Mouse (Mus musculus): ENCODE data around the gene Alg12. TPM values are rescaled to one million over a fixed set of nuclear protein-coding genes. Genes with fewer than 3 reads are reported as not detected.
A peak's percentile ranks its signal among the peaks of the same experiment; 100 is the strongest.

Gene Alg12
- total RNA-seq (2021) = 13.7 and 16.3 TPM in 2 replicates
- long read RNA-seq, transcript Alg12-204 (10 exons, 2,130 nt) = major isoform, 11 of 21 reads
- long read RNA-seq, partial matches to known transcripts = 6 of 21 reads
- long read RNA-seq, other reads (novel, unspliced or antisense) = 3 of 21 reads

- DNase-seq = peak; percentile 99
These were observed at the start of gene Alg12, which contains the start of gene Creld2 for GRCm38 (mm10) chr15:88819026-88819905. Gene Alg12, minus strand, starts transcription at chr15:88819318. Gene Creld2, plus strand, starts transcription at chr15:88819646.

- DNase-seq = no peak
These were observed 49.1 kb upstream of the Alg12 start for GRCm38 (mm10) chr15:88868024-88868742.

GRCm38 (mm10) chr15:88867368-88868023, 48.4 kb upstream of the Alg12 start:
- DNase-seq = peak; percentile 40

GRCm38 (mm10) chr15:88866934-88867356, 47.8 kb upstream of the Alg12 start:
- no peak for DNase-seq

- no peak for DNase-seq
These were observed 47.0 kb upstream of the Alg12 start for GRCm38 (mm10) chr15:88865888-88866695.

DNA sequence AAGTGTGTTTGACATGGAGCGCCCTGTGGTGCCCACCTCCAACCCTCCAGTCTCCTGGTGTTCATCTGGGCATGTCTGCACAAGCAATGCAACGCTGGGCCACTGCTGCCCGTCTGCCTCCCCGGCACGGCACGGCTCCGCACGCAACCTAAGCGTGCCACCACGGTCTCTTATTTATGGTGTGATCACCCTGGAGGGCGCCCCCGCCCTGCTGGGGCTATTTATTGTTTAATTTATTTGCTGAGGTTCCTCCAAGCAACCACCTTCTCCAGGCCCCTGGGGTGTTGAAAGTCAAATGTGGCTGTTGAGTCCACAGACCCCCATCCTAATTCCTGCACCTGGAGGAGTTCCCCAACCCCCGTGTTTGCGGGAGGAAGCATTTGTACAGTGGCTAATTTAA, 45.9 kb upstream of the Alg12 start:
- DNase-seq = no peak

DNA sequence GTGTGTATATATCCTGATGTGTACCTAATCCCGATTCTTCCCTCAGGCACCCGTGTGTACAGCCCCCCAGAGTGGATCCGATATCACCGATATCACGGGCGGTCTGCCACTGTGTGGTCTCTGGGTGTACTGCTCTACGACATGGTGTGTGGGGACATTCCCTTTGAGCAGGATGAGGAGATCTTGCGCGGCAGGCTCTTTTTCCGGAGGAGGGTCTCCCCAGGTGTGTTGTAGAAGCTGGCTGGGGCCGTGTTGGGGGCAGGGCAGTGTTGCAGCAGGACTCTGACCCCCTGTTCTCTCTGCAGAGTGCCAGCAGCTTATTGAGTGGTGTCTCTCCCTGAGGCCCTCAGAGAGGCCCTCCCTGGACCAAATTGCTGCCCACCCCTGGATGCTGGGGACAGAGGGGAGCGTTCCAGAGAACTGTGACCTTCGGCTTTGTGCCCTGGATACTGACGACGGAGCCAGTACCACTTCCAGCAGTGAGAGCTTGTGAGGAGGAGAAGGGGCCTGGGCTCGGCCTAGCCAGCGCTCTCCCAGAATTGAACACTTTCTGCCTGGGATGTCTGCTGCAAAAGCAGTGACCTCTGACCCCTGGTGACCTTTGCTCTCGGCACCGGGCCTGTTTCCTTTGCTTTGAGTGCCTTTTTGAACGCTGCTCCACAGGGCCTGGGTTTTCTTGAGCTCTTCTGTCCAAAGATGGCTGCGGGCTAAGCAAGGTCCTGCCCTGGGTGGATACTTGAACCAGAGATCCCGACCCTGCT, 45.3 kb upstream of the Alg12 start:
- DNase-seq = peak; percentile 35

DNA sequence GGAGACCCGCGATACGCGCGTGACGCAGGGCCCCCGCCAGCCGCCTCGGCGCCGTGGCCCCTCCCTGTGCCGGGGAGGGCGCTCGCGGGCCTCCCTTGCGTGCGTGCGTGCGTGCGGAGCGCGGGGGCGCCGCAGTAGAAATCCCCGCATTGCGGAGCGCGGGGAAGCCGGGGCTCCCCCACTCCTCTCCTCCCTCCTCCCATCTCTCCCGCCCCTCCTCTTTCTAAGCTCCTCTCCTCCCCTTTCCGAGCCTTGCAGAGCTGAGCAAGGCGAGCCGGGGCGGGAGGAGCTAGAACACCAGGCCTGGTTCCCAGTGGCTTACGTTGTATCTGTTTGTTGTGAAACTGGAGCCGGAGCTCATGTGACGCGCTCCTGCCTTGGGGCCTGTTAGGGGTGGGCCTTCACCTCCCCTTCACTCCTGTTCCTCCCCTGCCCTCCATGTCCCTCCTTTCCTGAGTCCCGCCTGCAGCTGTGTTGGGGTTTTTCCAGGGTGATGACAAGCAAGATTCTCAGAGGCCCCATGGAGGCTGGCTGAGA, 44.6 kb upstream of the Alg12 start:
- DNase-seq = peak; percentile 85

GRCm38 (mm10) chr15:88862881-88863694, 44.0 kb upstream of the Alg12 start:
- DNase-seq = peak; percentile 58

DNA sequence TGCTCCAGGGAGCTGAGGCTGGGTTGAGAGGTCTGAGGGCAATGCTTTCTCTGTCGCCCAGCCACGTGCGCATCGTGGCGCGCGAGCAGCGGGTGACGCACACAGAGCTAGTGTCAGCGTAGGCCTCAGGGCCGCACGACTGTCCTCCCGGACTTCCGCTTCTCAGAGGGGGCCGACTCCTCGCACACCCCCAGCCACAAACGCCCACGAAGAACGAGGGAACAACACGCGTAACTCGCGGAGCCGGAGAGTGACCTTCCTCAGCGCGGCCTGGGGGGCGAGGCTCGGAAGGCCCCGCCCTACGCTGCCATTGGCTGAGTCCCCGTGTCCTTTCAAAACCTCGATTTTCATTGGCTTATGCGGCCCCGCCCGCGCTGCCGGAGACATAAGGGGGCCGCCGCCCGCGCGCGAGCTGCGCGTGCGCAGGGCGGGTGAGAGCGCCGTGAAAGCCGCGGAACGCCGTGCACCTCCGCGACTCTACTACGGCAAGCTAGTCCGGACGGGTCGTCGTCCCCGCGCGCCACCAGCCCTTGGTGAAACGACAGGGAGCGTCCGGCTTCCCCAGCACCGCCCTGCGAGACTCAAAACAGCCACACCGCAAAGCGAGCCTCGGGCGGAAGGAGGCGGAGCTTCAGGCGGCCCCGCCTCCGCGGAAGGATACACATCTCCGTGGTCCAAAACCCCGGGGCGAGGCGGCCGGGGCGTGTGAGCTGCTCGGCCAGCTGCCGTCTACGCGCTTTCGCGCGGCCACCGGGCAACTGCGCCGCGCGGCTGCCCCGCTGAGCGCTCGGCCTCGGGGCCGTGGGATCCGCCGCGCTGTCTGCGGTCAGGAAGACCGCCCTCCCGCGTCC, 42.9 kb upstream of the Alg12 start, which contains the start of gene Pim3:
Gene Pim3 (plus strand): TSS at position 415 of the 851 bp plus-strand sequence.
- peak; percentile 95 for DNase-seq

GRCm38 (mm10) chr15:88860781-88861180, 41.7 kb upstream of the Alg12 start:
- DNase-seq = no peak

DNA sequence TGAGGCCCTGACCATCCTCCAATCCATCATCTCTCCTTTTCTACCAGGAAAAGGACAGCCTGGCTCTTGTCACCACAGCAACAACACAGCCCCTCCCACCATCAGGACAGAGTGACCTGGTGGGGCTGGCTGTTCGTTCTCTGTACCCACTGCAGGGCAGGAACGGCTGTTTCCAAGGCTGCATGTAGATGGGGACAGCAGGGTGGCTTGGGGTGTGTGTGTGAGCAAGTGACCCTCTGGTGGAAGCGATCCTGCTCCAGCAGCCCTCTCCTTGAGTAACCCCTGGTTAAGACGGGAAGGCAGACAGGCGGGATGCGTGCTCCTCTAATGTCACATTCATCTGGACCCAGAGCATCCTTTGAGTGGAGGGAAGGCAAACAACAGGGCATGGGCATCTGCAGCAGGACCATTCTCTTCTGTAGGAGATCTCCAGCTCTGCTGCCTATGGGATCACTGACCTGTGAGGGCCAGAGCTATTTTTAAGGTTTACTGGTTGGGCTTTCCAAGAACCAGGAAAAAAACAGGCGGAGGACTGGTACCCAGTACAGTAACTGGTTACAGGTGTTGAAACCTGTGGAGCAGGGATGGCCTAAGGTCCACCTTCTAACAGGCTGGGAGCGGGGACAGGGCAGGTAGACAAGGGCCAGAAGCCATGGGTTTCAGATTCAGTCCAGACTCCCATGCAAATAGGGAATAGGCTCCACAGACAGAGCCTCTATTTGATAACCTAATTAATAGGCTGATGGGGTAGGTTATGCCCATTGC, 40.3 kb upstream of the Alg12 start:
- no peak for DNase-seq

GRCm38 (mm10) chr15:88858707-88859106, 39.6 kb upstream of the Alg12 start:
- no peak for DNase-seq

- peak; percentile 40 for DNase-seq
These were observed 39.0 kb upstream of the Alg12 start for GRCm38 (mm10) chr15:88858141-88858541.

DNA sequence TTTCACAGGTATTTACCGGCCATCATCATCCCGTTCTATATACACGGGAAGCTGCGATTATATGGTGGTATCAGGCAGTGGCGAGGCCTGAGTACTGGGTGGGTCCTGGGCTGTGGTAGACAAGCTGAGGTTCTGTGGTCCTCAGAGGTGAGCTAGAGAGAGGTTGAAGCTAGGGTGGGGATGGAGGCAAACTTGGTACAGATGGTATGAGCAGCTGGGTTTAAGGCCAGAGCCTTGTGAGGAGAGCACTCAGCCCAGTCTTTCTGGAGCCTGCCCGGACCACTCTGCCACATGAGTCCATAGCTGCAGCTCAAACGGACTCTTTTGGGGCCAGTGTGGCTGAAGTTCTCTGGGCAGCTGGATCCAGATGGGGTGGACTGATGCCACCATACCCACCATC, 38.2 kb upstream of the Alg12 start:
- DNase-seq = no peak

DNA sequence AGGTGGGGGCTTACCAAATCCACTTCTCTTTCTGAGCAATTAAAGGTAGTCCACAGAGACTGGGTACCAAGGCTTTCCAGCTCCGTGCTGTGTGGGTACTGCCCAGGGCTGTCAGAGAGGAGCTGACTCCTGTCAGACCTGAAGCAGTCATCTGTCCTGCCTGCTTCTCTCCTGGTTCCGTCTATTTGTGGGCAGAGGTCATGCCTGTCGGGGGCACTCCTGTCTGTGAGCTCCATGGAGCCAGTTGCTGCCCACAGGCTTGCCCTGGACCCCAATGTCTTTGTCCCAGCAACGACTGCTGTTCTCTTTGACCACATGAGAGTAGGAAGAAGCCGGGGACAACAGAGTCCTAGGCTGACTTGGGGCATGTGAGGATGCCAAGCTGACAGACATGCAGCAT, 37.5 kb upstream of the Alg12 start:
- DNase-seq = no peak

- DNase-seq = no peak
These were observed 36.8 kb upstream of the Alg12 start for GRCm38 (mm10) chr15:88855896-88856417.

Measured in adrenal gland, postnatal 25 days (tissue).